Mouse (Mus musculus): Measurements from ENCODE around the gene S100pbp.

Gene S100pbp

GRCm38 (mm10) chr4:129151276-129151811 is 38.2 kb downstream of the S100pbp start:
- DNase-seq (ENCODE audit: low read depth, low spot score): no peak

GRCm38 (mm10) chr4:129149321-129149720 is 40.2 kb downstream of the S100pbp start:
- DNase-seq (ENCODE audit: low read depth, low spot score): no peak

GRCm38 (mm10) chr4:129147552-129148103 is 41.9 kb downstream of the S100pbp start:
- DNase-seq (ENCODE audit: low read depth, low spot score): no peak

- peak; percentile 50 for DNase-seq (ENCODE audit: low read depth, low spot score)
These were observed 43.1 kb downstream of the S100pbp start for GRCm38 (mm10) chr4:129146392-129146791.

- no peak for DNase-seq (ENCODE audit: low read depth, low spot score)
These were observed 43.6 kb downstream of the S100pbp start for GRCm38 (mm10) chr4:129145943-129146342.

GRCm38 (mm10) chr4:129145411-129145810 is 44.1 kb downstream of the S100pbp start:
- no peak for DNase-seq (ENCODE audit: low read depth, low spot score)

- DNase-seq (ENCODE audit: low read depth, low spot score): no peak
These were observed 44.8 kb downstream of the S100pbp start for GRCm38 (mm10) chr4:129144401-129145367.

- DNase-seq (ENCODE audit: low read depth, low spot score): no peak
These were observed 46.0 kb downstream of the S100pbp start for GRCm38 (mm10) chr4:129143509-129143908.

- no peak for DNase-seq (ENCODE audit: low read depth, low spot score)
These were observed 47.0 kb downstream of the S100pbp start for GRCm38 (mm10) chr4:129142439-129143045.

GRCm38 (mm10) chr4:129141560-129142438 is 47.7 kb downstream of the S100pbp start:
- DNase-seq (ENCODE audit: low read depth, low spot score): no peak

- DNase-seq (ENCODE audit: low read depth, low spot score): peak; percentile 32
These were observed 48.7 kb downstream of the S100pbp start for GRCm38 (mm10) chr4:129140808-129141207.

- no peak for DNase-seq (ENCODE audit: low read depth, low spot score)
These were observed 49.9 kb downstream of the S100pbp start for GRCm38 (mm10) chr4:129139642-129140041.

GRCm38 (mm10) chr4:129137392-129138321 is 51.9 kb downstream of the S100pbp start:
- no peak for DNase-seq (ENCODE audit: low read depth, low spot score)

GRCm38 (mm10) chr4:129136579-129137391 is 52.7 kb downstream of the S100pbp start, which contains the start of gene Fndc5:
TSS of gene Fndc5 (plus strand) at chr4:129136999.
- DNase-seq (ENCODE audit: low read depth, low spot score): no peak

GRCm38 (mm10) chr4:129136189-129136578 is 53.3 kb downstream of the S100pbp start:
- no peak for DNase-seq (ENCODE audit: low read depth, low spot score)

- DNase-seq (ENCODE audit: low read depth, low spot score): no peak
These were observed 53.9 kb downstream of the S100pbp start for GRCm38 (mm10) chr4:129135637-129136036.

- peak; percentile 64 for DNase-seq (ENCODE audit: low read depth, low spot score)
These were observed 54.5 kb downstream of the S100pbp start for GRCm38 (mm10) chr4:129134799-129135585.

- peak; percentile 90 for DNase-seq (ENCODE audit: low read depth, low spot score)
These were observed 58.7 kb downstream of the S100pbp start for GRCm38 (mm10) chr4:129130755-129131303.
